Mouse (Mus musculus) bone marrow, adult 2 months (tissue): ENCODE data around the gene Msmb. TPM values are rescaled to one million over a fixed set of nuclear protein-coding genes. Genes with fewer than 3 reads are reported as not detected.

ENCODE experiments used
- H3K27ac ChIP-seq: fragments of 200-500 bp; 2 replicates; pipeline ENCODE4 v1.5.1; 2012; ENCODE audit warnings: low read depth, mild to moderate bottlenecking, control low read depth, inconsistent platforms, low read length; ENCODE audit not compliant: control insufficient read depth, poor library complexity, insufficient read depth
- H3K4me1 ChIP-seq: fragments of 200-500 bp; 2 replicates; pipeline ENCODE4 v1.6.1; 2011; ENCODE audit warnings: low read length; ENCODE audit not compliant: control insufficient read depth, insufficient read depth
- H3K4me3 ChIP-seq: fragments of 200-500 bp; replicated peaks from 2 replicates; pipeline ENCODE3; 2011; ENCODE audit warnings: mild to moderate bottlenecking, low read depth, low read length, control low read depth; ENCODE audit not compliant: control insufficient read depth
- CTCF ChIP-seq: fragments of 200-500 bp; IDR thresholded peaks from 2 replicates; pipeline ENCODE4 v1.5.1; 2011; ENCODE audit warnings: low read length, control low read depth; ENCODE audit not compliant: control insufficient read depth, insufficient read depth
- POLR2A ChIP-seq: fragments of 200-500 bp; IDR thresholded peaks from 2 replicates; pipeline ENCODE4 v1.6.1; 2011; ENCODE audit warnings: low read depth, mild to moderate bottlenecking, control low read depth, low read length, borderline replicate concordance; ENCODE audit not compliant: control insufficient read depth
- WGBS: fragments of 180-500 bp; shearing (Covaris S2); methylation state at CpG from one replicate; pipeline ENCODE4 v1.1.7; 2018; 5-methylcytosine and 5-hydroxymethylcytosine counted together
- polyA plus RNA-seq: library from polyadenylated mRNA; stranded (reverse); fragments of >200 nt; gene quantifications from 2 replicates; pipeline ENCODE4 v1.2.4, GENCODE M21; 2011; ENCODE audit warnings: low replicate concordance; ENCODE audit not compliant: missing spikeins, insufficient read depth, insufficient read length

Gene Msmb
- polyA plus RNA-seq, 1 experiment, result not detected

GRCm38 (mm10) chr14:32153156-32153555, 11.3 kb downstream of the Msmb start:
- WGBS, result 84% methylated on average over 2 of the region's 2 CpGs
- no peak overlapping the region for H3K4me3 ChIP-seq
- TF ChIP-seq CTCF (no peak), POLR2A (no peak)
- no peak overlapping the region for H3K27ac ChIP-seq
- peaks cover 6% of the 10 kb centered on the region for H3K4me1 ChIP-seq

- WGBS, result 43% methylated on average over 6 of the region's 6 CpGs
- H3K27ac ChIP-seq, result no peak overlapping the region
- TF ChIP-seq POLR2A, result no peak
- no peak for TF ChIP-seq CTCF
- H3K4me3 ChIP-seq, result no peak overlapping the region
- H3K4me1 ChIP-seq, result peaks cover 8% of the 10 kb centered on the region
These were observed 12.9 kb downstream of the Msmb start for GRCm38 (mm10) chr14:32154758-32155157.

GRCm38 (mm10) chr14:32159150-32159670, 17.4 kb downstream of the Msmb start:
- TF ChIP-seq CTCF (0 out of 2 replicates have a peak, but pooled peaks have one; percentile 4), POLR2A (no peak)
- peaks cover 4% of the 10 kb centered on the region; the same call in 1 of the 2 replicates for H3K4me1 ChIP-seq
- H3K4me3 ChIP-seq, result peak overlapping the region; percentile 83
- peak overlapping the region; percentile 94 for H3K27ac ChIP-seq
- 24% methylated on average over 4 of the region's 4 CpGs for WGBS

- peak; percentile 99 for TF ChIP-seq POLR2A
- TF ChIP-seq CTCF, result peak; percentile 6; the same call in 1 of the 2 replicates
- peaks cover 4% of the 10 kb centered on the region; the same call in 1 of the 2 replicates for H3K4me1 ChIP-seq
- H3K4me3 ChIP-seq, result peak within 1 kb of the TSS; percentile 83
- under 1% methylated on average over 40 of the region's 40 CpGs for WGBS
- H3K27ac ChIP-seq, result peak within 1 kb of the TSS; percentile 94
These were observed 17.9 kb downstream of the Msmb start, which contains the start of gene Ncoa4 for GRCm38 (mm10) chr14:32159690-32160246. Ncoa4 (plus strand) TSS chr14:32159865.

- Histone ChIP-seq H3K4me1 (peaks cover 4% of the 10 kb centered on the region; the same call in 1 of the 2 replicates), H3K4me3 (peak overlapping the region; percentile 83), H3K27ac (peak overlapping the region; percentile 94; the same call in 1 of the 2 replicates)
- 12% methylated on average over 7 of the region's 7 CpGs for WGBS
- TF ChIP-seq POLR2A (no peak), CTCF (no peak)
These were observed 18.7 kb downstream of the Msmb start for GRCm38 (mm10) chr14:32160563-32160962.

GRCm38 (mm10) chr14:32161090-32161885, 19.5 kb downstream of the Msmb start:
- peak overlapping the region; percentile 37 for H3K4me3 ChIP-seq
- peaks cover 4% of the 10 kb centered on the region; the same call in 1 of the 2 replicates for H3K4me1 ChIP-seq
- 63% methylated on average over 12 of the region's 12 CpGs for WGBS
- H3K27ac ChIP-seq, result no peak overlapping the region
- TF ChIP-seq CTCF, result no peak
- no peak for TF ChIP-seq POLR2A

GRCm38 (mm10) chr14:32162231-32162630, 20.4 kb downstream of the Msmb start:
- no peak for TF ChIP-seq CTCF
- no peak for TF ChIP-seq POLR2A
- Histone ChIP-seq H3K4me3 (no peak overlapping the region), H3K27ac (no peak overlapping the region), H3K4me1 (peaks cover 4% of the 10 kb centered on the region; the same call in 1 of the 2 replicates)
- WGBS, result 80% methylated on average over 5 of the region's 5 CpGs
